Mouse (Mus musculus) ES-Bruce4 (cell line): Measurements from ENCODE around the gene Agap1.

Source experiments
- CTCF ChIP-seq: IDR thresholded peaks from one replicate; pipeline ENCODE4 v1.8.1; 2011; ENCODE audit warnings: low read depth, low read length
- EP300 ChIP-seq: IDR thresholded peaks from 2 replicates; pipeline ENCODE4 v1.6.1; 2011; ENCODE audit warnings: low read depth, low read length; ENCODE audit not compliant: insufficient read depth
- POLR2A ChIP-seq: IDR thresholded peaks from one replicate; pipeline ENCODE4 v1.8.1; 2011; ENCODE audit warnings: low read length; ENCODE audit not compliant: insufficient read depth

GRCm38 (mm10) chr1:89457126-89458031 lies 2.8 kb downstream of the Agap1 start:
- TF ChIP-seq POLR2A, result no peak
- TF ChIP-seq CTCF, result no peak
- TF ChIP-seq EP300, result no peak
